8 mouse cellular contexts compared by ENCODE assay signal in the genomic region with DNA sequence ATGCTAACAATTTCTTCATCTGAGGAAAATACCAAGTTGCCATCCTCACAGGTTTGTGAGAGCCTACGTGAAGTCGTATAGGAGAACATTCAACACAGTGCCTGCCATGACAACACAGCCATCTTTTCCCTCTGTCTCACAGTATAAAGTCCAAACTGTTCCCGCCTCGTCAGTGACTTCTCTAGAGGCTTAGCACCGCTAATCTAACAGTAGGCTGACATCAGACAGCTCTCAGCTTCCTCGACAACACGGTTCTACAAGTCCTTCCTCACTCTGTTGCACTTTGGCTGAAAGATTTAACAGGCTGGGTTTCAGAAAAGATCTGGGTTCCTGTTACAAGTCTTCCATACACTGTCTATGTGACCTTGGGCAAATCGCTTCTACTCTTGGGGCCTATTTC. TPM values are rescaled to one million over a fixed set of nuclear protein-coding genes. Genes with fewer than 3 reads are reported as not detected.
DNase-seq lines count a peak whose midpoint lies in the region; ATAC-seq and TF ChIP-seq lines count a peak whose summit lies in the region.
"Had no signal": no experiment of that assay in that cellular context is flagged by ENCODE, and none has a peak within 500 bp of the region (broad histone marks: within the 10 kb centered on the region; RNA-seq: fewer than 3 reads in every experiment).

No protein-coding gene starts in this region.

- no peak overlapping the region for H3K27ac ChIP-seq in CH12.LX (ENCODE audit: insufficient read depth, low read depth)
- H3K27ac ChIP-seq in forebrain, postnatal 0 days (ENCODE audit: low read depth, low read length) = no peak overlapping the region
- no peak overlapping the region for H3K27ac ChIP-seq in liver, embryonic 14.5 days

- peak overlapping the region; percentile 82 to 91 (median 91) for H3K4me3 ChIP-seq in CH12.LX (replicated peaks in 1 of 3; ENCODE audit: low read depth in 2 of 3, low read length in 2 of 3, poor library complexity in 1 of 3)
- H3K4me3 ChIP-seq in forebrain, postnatal 0 days (ENCODE audit: low read depth, low read length) = peak overlapping the region; percentile 92
- H3K4me3 ChIP-seq in liver, embryonic 14.5 days (ENCODE audit: insufficient read depth in 1 of 2, low read depth in 2 of 2, low read length in 2 of 2) = peak overlapping the region; percentile 65 to 88

- peaks cover 5 to 34% of the 10 kb centered on the region in 2 experiments for H3K36me3 ChIP-seq in CH12.LX (replicated peaks in 1 of 2; ENCODE audit: control insufficient read depth in 1 of 2, insufficient read depth in 1 of 2, low read length in 1 of 2)
- H3K36me3 ChIP-seq in forebrain, postnatal 0 days (ENCODE audit: insufficient read depth) = peaks cover 16% of the 10 kb centered on the region
- H3K36me3 ChIP-seq in liver, embryonic 14.5 days (replicated peaks; ENCODE audit: control insufficient read depth, insufficient read depth, low read depth) = no peaks in the 10 kb centered on the region; the same call in none of the 2 replicates

- peak overlapping the region; percentile 92 for H3K4me2 ChIP-seq in CH12.LX (ENCODE audit: insufficient read depth, low read depth, poor library complexity, severe bottlenecking)
- H3K4me2 ChIP-seq in forebrain, postnatal 0 days (ENCODE audit: low read depth) = peak overlapping the region; percentile 74
- peak overlapping the region; percentile 81 for H3K4me2 ChIP-seq in liver, embryonic 14.5 days (ENCODE audit: low read depth)

- dilution Hi-C loops in CH12.LX (cut with MboI; ENCODE audit: extremely low pct_ligation_motif_present, extremely low pct_unique_long_range_greater_than_20kb, low sequenced_read_pairs) = no loop called here

- DNase-seq in 3T3-L1 (ENCODE audit: low read depth, low spot score) = peak; percentile 13
- peak; percentile 10 for DNase-seq in CH12.LX (ENCODE audit: extremely low read depth)
- no peak for DNase-seq in forebrain, postnatal 0 days
- peak in 1 of 3 experiments; percentile 13 for DNase-seq in liver, embryonic 14.5 days (ENCODE audit: low read depth in 3 of 3, low spot score in 3 of 3)
- DNase-seq in thymus, postnatal 4 days = no peak
- no peak for DNase-seq in cerebellum, adult 18-20 months

- TF ChIP-seq CTCF in CH12.LX (conservative IDR thresholded peaks at IDR 0.05 in 1 of 2, IDR thresholded peaks at IDR 0.05 in 1 of 2; ENCODE audit: low read depth in 2 of 2, low read length in 2 of 2) = no peak
- TF ChIP-seq CTCF in forebrain, postnatal 0 days (IDR thresholded peaks at IDR 0.05; ENCODE audit: low read depth) = no peak
- TF ChIP-seq CTCF in liver, embryonic 14.5 days (IDR thresholded peaks at IDR 0.05; ENCODE audit: low read depth) = no peak

- TF ChIP-seq POLR2A in CH12.LX (IDR thresholded peaks at IDR 0.05; ENCODE audit: low read depth, low read length) = no peak

- whole genome bisulfite sequencing in forebrain, postnatal 0 days = 73% methylated on average over 8 of the region's 8 CpGs
- 29% methylated on average over 8 of the region's 8 CpGs for WGBS in liver, embryonic 14.5 days (ENCODE audit: insufficient replicate concordance)

- peaks cover 8% of the 10 kb centered on the region for H3K27me3 ChIP-seq in CH12.LX (replicated peaks)
- H3K27me3 ChIP-seq in forebrain, postnatal 0 days (ENCODE audit: insufficient read depth, low read length) = no peaks in the 10 kb centered on the region
- H3K27me3 ChIP-seq in liver, embryonic 14.5 days (ENCODE audit: control insufficient read depth, insufficient read depth, low read length) = no peaks in the 10 kb centered on the region

- in situ Hi-C loops in CH12.LX (cut with MboI; ENCODE audit: low pct_ligation_motif_present, low pct_unique_long_range_greater_than_20kb, low sequenced_read_pairs) = no loop called here

- H3K79me2 ChIP-seq in CH12.LX (replicated peaks; ENCODE audit: control insufficient read depth, extremely low read depth, insufficient read depth, poor library complexity, severe bottlenecking) = peaks cover 13% of the 10 kb centered on the region

- ATAC-seq in forebrain, postnatal 0 days = no peak
- no peak for ATAC-seq in liver, embryonic 14.5 days (ENCODE audit: insufficient read depth)
- no peak for ATAC-seq in cerebellum, adult (ENCODE audit: insufficient number of reproducible peaks, low FRiP score, low TSS enrichment)

- H3K9me3 ChIP-seq in CH12.LX (replicated peaks; ENCODE audit: low read length) = no peaks in the 10 kb centered on the region
- no peaks in the 10 kb centered on the region for H3K9me3 ChIP-seq in forebrain, postnatal 0 days (ENCODE audit: low read length)
- no peaks in the 10 kb centered on the region for H3K9me3 ChIP-seq in liver, embryonic 14.5 days (ENCODE audit: control insufficient read depth, low read length)

- TF ChIP-seq RAD21 in CH12.LX (IDR thresholded peaks at IDR 0.05; ENCODE audit: low read depth, low read length) = no peak

- TF ChIP-seq EP300 in CH12.LX (IDR thresholded peaks at IDR 0.05; ENCODE audit: low read length) = no peak
- TF ChIP-seq EP300 in liver, embryonic 14.5 days (IDR thresholded peaks at IDR 0.05; ENCODE audit: low read depth) = no peak

- H3K9ac ChIP-seq in CH12.LX (ENCODE audit: insufficient read depth, low read depth) = peak overlapping the region; percentile 79
- H3K9ac ChIP-seq in forebrain, postnatal 0 days = peak overlapping the region; percentile 91
- peak overlapping the region; percentile 81 for H3K9ac ChIP-seq in liver, embryonic 14.5 days (replicated peaks)

- H3K4me1 ChIP-seq in CH12.LX (ENCODE audit: control insufficient read depth in 1 of 2, insufficient read depth in 2 of 2) = peaks cover 2 to 23% of the 10 kb centered on the region in 2 experiments; a peak in 3 of 4 replicates
- 0 out of 2 replicates have a peak, but pooled peaks cover 5% of the 10 kb centered on the region for H3K4me1 ChIP-seq in forebrain, postnatal 0 days (ENCODE audit: insufficient read depth)
- peaks cover 7 to 9% of the 10 kb centered on the region in 2 experiments for H3K4me1 ChIP-seq in liver, embryonic 14.5 days (replicated peaks; ENCODE audit: control insufficient read depth in 2 of 2, insufficient read depth in 2 of 2, low read length in 1 of 2)

TF ChIP-seq in CH12.LX, 34 proteins besides CTCF, POLR2A, EP300 and RAD21:
- TF ChIP-seq CHD2 (IDR thresholded peaks at IDR 0.05; ENCODE audit: low read length) (no peak), MAX (IDR thresholded peaks at IDR 0.05; ENCODE audit: low read length) (no peak), MYC (IDR thresholded peaks at IDR 0.05; ENCODE audit: low read depth, low read length) (no peak), HCFC1 (IDR thresholded peaks at IDR 0.05; ENCODE audit: low read depth, low read length) (no peak), TCF12 (IDR thresholded peaks at IDR 0.05; ENCODE audit: low read depth, low read length) (no peak), CHD1 (IDR thresholded peaks at IDR 0.05; ENCODE audit: low read depth, low read length) (no peak), USF1 (IDR thresholded peaks at IDR 0.05; ENCODE audit: low read depth, low read length) (no peak), RCOR1 (conservative IDR thresholded peaks at IDR 0.05; ENCODE audit: low read depth, low read length) (no peak), PAX5 (IDR thresholded peaks at IDR 0.05; ENCODE audit: low read length) (no peak), E2F4 (IDR thresholded peaks at IDR 0.05; ENCODE audit: insufficient replicate concordance, low read depth, low read length) (no peak), ZC3H11A (IDR thresholded peaks at IDR 0.05; ENCODE audit: low read depth, low read length) (no peak), KAT2A (IDR thresholded peaks at IDR 0.05; ENCODE audit: insufficient replicate concordance, low read length) (no peak), IRF4 (IDR thresholded peaks at IDR 0.05; ENCODE audit: low read depth, low read length) (no peak), SMC3 (IDR thresholded peaks at IDR 0.05; ENCODE audit: low read depth, low read length) (no peak), NELFE (IDR thresholded peaks at IDR 0.05; ENCODE audit: low read depth, low read length) (no peak), NRF1 (IDR thresholded peaks at IDR 0.05; ENCODE audit: low read depth, low read length) (no peak), ZMIZ1 (IDR thresholded peaks at IDR 0.05; ENCODE audit: low read depth, low read length) (no peak), BHLHE40 (IDR thresholded peaks at IDR 0.05; ENCODE audit: low read depth, low read length) (no peak), MAFK (IDR thresholded peaks at IDR 0.05; ENCODE audit: insufficient replicate concordance, low read length) (no peak), GABPA (IDR thresholded peaks at IDR 0.05; ENCODE audit: insufficient replicate concordance, low read depth, low read length) (no peak)

RNA-seq across cellular contexts. Expression of a gene that starts 1.0 kb away (rescaled TPM):
- total RNA-seq in CH12.LX (2012; rRNA removed) (119 and 121 TPM in 2 replicates), CH12.LX (2014; rRNA removed) (111 and 124 TPM in 2 replicates)
- 179 and 203 TPM in 2 replicates for polyA plus RNA-seq in CH12.LX (2012; ENCODE audit: insufficient read length, low read depth)
- total RNA-seq in forebrain, postnatal 0 days (2014; rRNA removed) = 74.0 and 111 TPM in 2 replicates
- polyA plus RNA-seq in forebrain, postnatal 0 days (2015; fragmentation: Nextera tagmentation; extraction: Ambion mirVana) = 333 and 372 TPM in 2 replicates
- 45.4 and 56.1 TPM in 2 replicates for polyA plus RNA-seq in liver, embryonic 14.5 days (2012; rRNA removed)
- polyA plus RNA-seq in liver, embryonic 14.5 days (2014; fragmentation: Nextera tagmentation; extraction: Ambion mirVana) = 127 and 128 TPM in 2 replicates

RNA-seq across cellular contexts. Expression of a gene that starts 1.1 kb away (rescaled TPM):
- total RNA-seq in CH12.LX (2012; rRNA removed) = 0.21 TPM in 1 of 2 replicates, not detected in the other
- 0.38 TPM in 1 of 2 replicates, not detected in the other for total RNA-seq in CH12.LX (2014; rRNA removed)
- polyA plus RNA-seq in CH12.LX (2012; ENCODE audit: insufficient read length, low read depth) = not detected in 2 replicates
- 1.0 and 2.2 TPM in 2 replicates for total RNA-seq in forebrain, postnatal 0 days (2014; rRNA removed)
- polyA plus RNA-seq in forebrain, postnatal 0 days (2015; fragmentation: Nextera tagmentation; extraction: Ambion mirVana) = 3.9 and 4.4 TPM in 2 replicates
- not detected in 2 replicates for polyA plus RNA-seq in liver, embryonic 14.5 days (2012; rRNA removed)
- not detected in 2 replicates for polyA plus RNA-seq in liver, embryonic 14.5 days (2014; fragmentation: Nextera tagmentation; extraction: Ambion mirVana)
- total RNA-seq: heart, postnatal 10 days had no signal

RNA-seq across cellular contexts. Expression of a gene that starts 57.0 kb away (rescaled TPM):
- total RNA-seq in CH12.LX (2012; rRNA removed) (0.13 and 0.42 TPM in 2 replicates), CH12.LX (2014; rRNA removed) (0.18 and 0.31 TPM in 2 replicates)
- 0.11 and 0.30 TPM in 2 replicates for polyA plus RNA-seq in CH12.LX (2012; ENCODE audit: insufficient read length, low read depth)
- 55.9 and 83.5 TPM in 2 replicates for total RNA-seq in forebrain, postnatal 0 days (2014; rRNA removed)
- 16.4 and 31.0 TPM in 2 replicates for polyA plus RNA-seq in forebrain, postnatal 0 days (2015; fragmentation: Nextera tagmentation; extraction: Ambion mirVana)
- 0.21 and 0.22 TPM in 2 replicates for polyA plus RNA-seq in liver, embryonic 14.5 days (2012; rRNA removed)
- 0.19 and 0.22 TPM in 2 replicates for polyA plus RNA-seq in liver, embryonic 14.5 days (2014; fragmentation: Nextera tagmentation; extraction: Ambion mirVana)

Comparison
In these comparisons a context has a peak if more than half of its experiments do, and no peak if none do; other contexts are left out.
1. DNase-seq: peak in 3T3-L1 (single experiment) and CH12.LX (single experiment); none in forebrain, postnatal 0 days (single experiment), thymus, postnatal 4 days (single experiment) and cerebellum, adult 18-20 months (0 of 2).
2. RNA of a gene that starts 57.0 kb away (polyA plus RNA-seq): 16.4 to 31.0 TPM in forebrain, postnatal 0 days; 0.19 to 0.22 TPM in liver, embryonic 14.5 days and 0.11 to 0.30 TPM in CH12.LX; every median in the first group is over 10 times any median in the second.
3. Peak in every context shown above with its lines, with median percentiles within 50 percentile points of each other: H3K4me2 ChIP-seq, H3K4me3 ChIP-seq and H3K9ac ChIP-seq.